Mouse (Mus musculus): ENCODE data around the gene Fez1. TPM values are rescaled to one million over a fixed set of nuclear protein-coding genes. Genes with fewer than 3 reads are reported as not detected.

The Fez1 gene
- polyA plus RNA-seq, 1 experiment from 2014 or later = 551 TPM

DNA sequence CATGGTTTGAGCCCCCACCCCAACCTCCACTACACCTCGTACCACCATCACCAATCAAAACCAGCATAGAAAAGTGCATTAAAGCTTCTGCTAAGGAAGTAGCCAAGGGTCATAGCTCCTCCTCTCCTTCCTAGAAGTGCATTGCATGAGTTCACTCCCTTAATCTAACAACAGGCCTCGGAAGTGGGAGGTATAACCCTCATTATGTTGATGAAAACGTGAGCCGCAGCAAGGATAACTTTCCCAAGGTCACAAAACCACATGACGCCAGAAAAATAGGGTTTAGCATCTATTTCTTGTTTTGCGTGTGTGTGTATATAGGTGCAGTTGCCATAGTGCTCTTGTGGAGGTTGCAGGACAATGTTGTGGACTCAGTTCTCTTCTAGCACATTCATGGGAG lies 9.7 kb downstream of the Fez1 start:
- H3K4me3 ChIP-seq (replicated peaks; ENCODE audit: low read length) = no peak overlapping the region
- DNase-seq (ENCODE audit: low spot score) = no peak
- H3K4me2 ChIP-seq (replicated peaks) = no peak overlapping the region
- peaks cover 12% of the 10 kb centered on the region; the same call in 1 of the 2 replicates for H3K36me3 ChIP-seq (replicated peaks; ENCODE audit: control insufficient read depth, insufficient read depth)
- no peaks in the 10 kb centered on the region for H3K27me3 ChIP-seq (ENCODE audit: control insufficient read depth, insufficient read depth, low read length)
- ATAC-seq (ENCODE audit: low FRiP score) = no peak
- H3K9ac ChIP-seq = no peak overlapping the region
- 75% methylated on average over 6 of the region's 6 CpGs for WGBS
- peak overlapping the region; percentile 96; the same call in 1 of the 2 replicates for H3K27ac ChIP-seq
- H3K9me3 ChIP-seq (ENCODE audit: control insufficient read depth, low read length) = no peaks in the 10 kb centered on the region
- H3K4me1 ChIP-seq (replicated peaks; ENCODE audit: control insufficient read depth, insufficient read depth, low read length) = peaks cover 32% of the 10 kb centered on the region

GRCm38 (mm10) chr9:36832529-36832928 lies 10.9 kb downstream of the Fez1 start:
- Histone ChIP-seq H3K9me3 (ENCODE audit: control insufficient read depth, low read length) (no peaks in the 10 kb centered on the region), H3K4me2 (replicated peaks) (peak overlapping the region; percentile 87), H3K4me1 (replicated peaks; ENCODE audit: control insufficient read depth, insufficient read depth, low read length) (peaks cover 33% of the 10 kb centered on the region), H3K27ac (peak overlapping the region; percentile 96), H3K27me3 (ENCODE audit: control insufficient read depth, insufficient read depth, low read length) (no peaks in the 10 kb centered on the region), H3K36me3 (replicated peaks; ENCODE audit: control insufficient read depth, insufficient read depth) (peaks cover 13% of the 10 kb centered on the region; the same call in 1 of the 2 replicates), H3K4me3 (replicated peaks; ENCODE audit: low read length) (peak overlapping the region; percentile 67), H3K9ac (peak overlapping the region; percentile 88)
- whole genome bisulfite sequencing = under 1% methylated on average over 29 of the region's 32 CpGs
- DNase-seq (ENCODE audit: low spot score) (peak; percentile 94), ATAC-seq (ENCODE audit: low FRiP score) (peak; percentile 92)

GRCm38 (mm10) chr9:36833043-36833881 lies 11.6 kb downstream of the Fez1 start:
- Histone ChIP-seq H3K27ac (peak overlapping the region; percentile 96), H3K36me3 (replicated peaks; ENCODE audit: control insufficient read depth, insufficient read depth) (peaks cover 13% of the 10 kb centered on the region; the same call in 1 of the 2 replicates), H3K4me1 (replicated peaks; ENCODE audit: control insufficient read depth, insufficient read depth, low read length) (peaks cover 33% of the 10 kb centered on the region), H3K9ac (peak overlapping the region; percentile 88), H3K27me3 (ENCODE audit: control insufficient read depth, insufficient read depth, low read length) (no peaks in the 10 kb centered on the region), H3K4me2 (replicated peaks) (peak overlapping the region; percentile 87), H3K9me3 (ENCODE audit: control insufficient read depth, low read length) (no peaks in the 10 kb centered on the region), H3K4me3 (replicated peaks; ENCODE audit: low read length) (peak overlapping the region; percentile 67)
- DNase-seq (ENCODE audit: low spot score) = peak; percentile 70
- peak; percentile 77 for ATAC-seq (ENCODE audit: low FRiP score)
- WGBS = 0% methylated on average over 31 of the region's 31 CpGs

DNA sequence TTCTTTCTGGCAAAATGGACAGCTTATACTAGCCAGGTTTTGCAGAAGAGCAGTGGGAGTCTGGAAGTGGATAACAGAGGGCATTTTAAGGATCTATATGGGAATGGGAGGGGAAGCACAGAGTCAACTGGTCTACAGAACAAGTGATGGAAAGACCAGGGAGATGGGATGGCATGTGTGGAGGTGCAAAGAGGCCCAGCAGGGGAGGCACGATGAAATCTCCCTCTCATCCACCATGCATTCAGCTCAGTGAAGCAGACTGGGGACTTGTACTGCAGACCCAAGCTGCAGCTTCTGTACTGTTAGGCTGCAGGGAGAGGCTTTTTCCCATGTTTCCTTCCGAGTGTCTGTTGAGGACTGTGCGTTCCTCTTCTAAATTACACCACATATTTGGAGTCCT lies 12.2 kb downstream of the Fez1 start:
- Histone ChIP-seq H3K27ac (peak overlapping the region; percentile 96), H3K36me3 (replicated peaks; ENCODE audit: control insufficient read depth, insufficient read depth) (peaks cover 13% of the 10 kb centered on the region; the same call in 1 of the 2 replicates), H3K9me3 (ENCODE audit: control insufficient read depth, low read length) (no peaks in the 10 kb centered on the region), H3K9ac (peak overlapping the region; percentile 88), H3K4me2 (replicated peaks) (peak overlapping the region; percentile 87), H3K27me3 (ENCODE audit: control insufficient read depth, insufficient read depth, low read length) (no peaks in the 10 kb centered on the region), H3K4me3 (replicated peaks; ENCODE audit: low read length) (peak overlapping the region; percentile 67), H3K4me1 (replicated peaks; ENCODE audit: control insufficient read depth, insufficient read depth, low read length) (peaks cover 33% of the 10 kb centered on the region)
- DNase-seq (ENCODE audit: low spot score) (peak; percentile 51), ATAC-seq (ENCODE audit: low FRiP score) (peak; percentile 7)
- WGBS = 7% methylated on average over 3 of the region's 3 CpGs

GRCm38 (mm10) chr9:36846346-36846745 lies 24.7 kb downstream of the Fez1 start:
- no peak for ATAC-seq (ENCODE audit: low FRiP score)
- no peak overlapping the region for H3K9ac ChIP-seq
- H3K9me3 ChIP-seq (ENCODE audit: control insufficient read depth, low read length) = no peaks in the 10 kb centered on the region
- no peaks in the 10 kb centered on the region for H3K27me3 ChIP-seq (ENCODE audit: control insufficient read depth, insufficient read depth, low read length)
- peaks cover 79% of the 10 kb centered on the region for H3K36me3 ChIP-seq (replicated peaks; ENCODE audit: control insufficient read depth, insufficient read depth)
- no peak overlapping the region for H3K27ac ChIP-seq
- DNase-seq (ENCODE audit: low spot score) = no peak
- WGBS = 61% methylated on average over 4 of the region's 4 CpGs
- H3K4me1 ChIP-seq (replicated peaks; ENCODE audit: control insufficient read depth, insufficient read depth, low read length) = no peaks in the 10 kb centered on the region
- no peak overlapping the region for H3K4me3 ChIP-seq (replicated peaks; ENCODE audit: low read length)
- H3K4me2 ChIP-seq (replicated peaks) = no peak overlapping the region

DNA sequence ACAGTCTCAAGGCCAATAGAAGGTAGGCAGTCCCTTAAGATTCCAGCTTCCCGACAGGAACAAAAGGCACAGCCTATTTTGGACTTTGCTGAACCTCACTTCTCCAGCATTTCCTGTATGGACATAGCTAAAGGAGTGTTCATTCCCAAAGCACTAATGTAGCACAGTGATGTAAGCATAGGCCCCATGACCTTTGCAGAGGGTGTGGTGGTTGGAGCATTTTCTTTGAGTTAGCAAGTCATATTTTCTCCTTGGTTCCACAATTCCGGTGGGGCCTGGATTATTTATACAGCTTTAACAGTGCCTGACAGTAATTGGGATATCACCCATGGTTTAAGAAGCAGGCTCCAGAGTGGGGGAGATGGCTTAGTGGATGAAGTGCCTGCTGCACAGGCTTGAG lies 27.0 kb downstream of the Fez1 start:
- DNase-seq (ENCODE audit: low spot score) = no peak
- H3K36me3 ChIP-seq (replicated peaks; ENCODE audit: control insufficient read depth, insufficient read depth) = peaks cover 92% of the 10 kb centered on the region
- H3K4me2 ChIP-seq (replicated peaks) = no peak overlapping the region

GRCm38 (mm10) chr9:36850091-36850490 lies 28.4 kb downstream of the Fez1 start:
- 67% methylated on average over 1 of the region's 1 CpGs for WGBS
- no peak overlapping the region for H3K9ac ChIP-seq
- H3K36me3 ChIP-seq (replicated peaks; ENCODE audit: control insufficient read depth, insufficient read depth) = peaks cover 87% of the 10 kb centered on the region
- no peaks in the 10 kb centered on the region for H3K4me1 ChIP-seq (replicated peaks; ENCODE audit: control insufficient read depth, insufficient read depth, low read length)
- H3K27me3 ChIP-seq (ENCODE audit: control insufficient read depth, insufficient read depth, low read length) = no peaks in the 10 kb centered on the region
- DNase-seq (ENCODE audit: low spot score) = no peak
- no peak for ATAC-seq (ENCODE audit: low FRiP score)
- H3K4me2 ChIP-seq (replicated peaks) = no peak overlapping the region
- no peak overlapping the region for H3K27ac ChIP-seq
- no peaks in the 10 kb centered on the region for H3K9me3 ChIP-seq (ENCODE audit: control insufficient read depth, low read length)
- H3K4me3 ChIP-seq (replicated peaks; ENCODE audit: low read length) = no peak overlapping the region

More for the DNA sequence above, 27.0 kb downstream of the Fez1 start:
- Histone ChIP-seq H3K9me3 (ENCODE audit: control insufficient read depth, low read length) (no peaks in the 10 kb centered on the region), H3K4me3 (replicated peaks; ENCODE audit: low read length) (no peak overlapping the region), H3K27me3 (ENCODE audit: control insufficient read depth, insufficient read depth, low read length) (no peaks in the 10 kb centered on the region), H3K27ac (no peak overlapping the region), H3K4me1 (replicated peaks; ENCODE audit: control insufficient read depth, insufficient read depth, low read length) (no peaks in the 10 kb centered on the region), H3K9ac (no peak overlapping the region)
- 86% methylated on average over 2 of the region's 2 CpGs for WGBS
- no peak for ATAC-seq (ENCODE audit: low FRiP score)

DNA sequence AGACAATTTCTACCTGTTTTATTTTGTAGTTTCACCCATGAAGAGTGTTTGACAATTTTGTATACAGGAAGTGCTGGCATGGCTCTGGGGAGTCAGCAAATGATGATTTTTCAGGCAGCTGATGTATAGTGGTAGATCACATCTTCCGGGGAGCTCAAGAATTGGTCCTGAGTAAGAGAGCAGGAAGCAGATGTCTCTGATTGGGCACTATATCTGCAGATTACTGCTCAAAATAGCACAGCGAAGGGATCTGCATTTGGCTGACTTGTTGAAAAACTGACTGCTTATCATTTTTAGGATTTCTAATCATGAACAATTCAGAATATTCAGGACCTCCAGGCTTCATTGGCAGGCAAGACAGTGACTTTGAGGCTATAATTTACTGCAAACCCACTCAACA lies 30.5 kb downstream of the Fez1 start:
- WGBS = 91% methylated on average over 2 of the region's 2 CpGs
- Histone ChIP-seq H3K9me3 (ENCODE audit: control insufficient read depth, low read length) (no peaks in the 10 kb centered on the region), H3K4me3 (replicated peaks; ENCODE audit: low read length) (no peak overlapping the region), H3K27ac (no peak overlapping the region), H3K9ac (no peak overlapping the region), H3K4me2 (replicated peaks) (no peak overlapping the region), H3K36me3 (replicated peaks; ENCODE audit: control insufficient read depth, insufficient read depth) (peaks cover 87% of the 10 kb centered on the region), H3K4me1 (replicated peaks; ENCODE audit: control insufficient read depth, insufficient read depth, low read length) (no peaks in the 10 kb centered on the region), H3K27me3 (ENCODE audit: control insufficient read depth, insufficient read depth, low read length) (no peaks in the 10 kb centered on the region)
- no peak for ATAC-seq (ENCODE audit: low FRiP score)
- DNase-seq (ENCODE audit: low spot score) = no peak

DNA sequence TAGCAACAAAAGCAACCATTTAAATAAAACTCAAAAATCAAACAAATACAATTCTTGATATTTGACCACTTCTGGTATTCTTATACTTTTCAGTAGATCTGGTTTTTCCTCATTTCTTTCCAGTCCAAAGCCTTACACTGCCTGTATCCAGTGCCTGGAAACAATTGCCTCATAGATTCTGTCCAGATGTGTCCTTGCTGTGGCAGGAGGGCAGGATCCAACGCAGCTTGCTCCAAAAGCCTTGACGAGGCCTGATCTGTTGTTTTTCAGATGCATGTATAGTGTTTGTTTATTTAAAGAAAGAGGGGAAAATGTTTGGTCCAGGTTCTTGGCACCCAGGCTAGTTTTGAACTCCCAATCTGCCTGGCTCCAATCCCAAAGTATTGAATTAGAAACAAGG lies 34.7 kb downstream of the Fez1 start:
- H3K36me3 ChIP-seq (replicated peaks; ENCODE audit: control insufficient read depth, insufficient read depth) = peaks cover 78% of the 10 kb centered on the region

More for the DNA sequence above, 34.7 kb downstream of the Fez1 start:
- ATAC-seq (ENCODE audit: low FRiP score) = no peak
- 76% methylated on average over 2 of the region's 2 CpGs for WGBS
- H3K4me1 ChIP-seq (replicated peaks; ENCODE audit: control insufficient read depth, insufficient read depth, low read length) = peaks cover 8% of the 10 kb centered on the region; the same call in 1 of the 2 replicates
- no peaks in the 10 kb centered on the region for H3K27me3 ChIP-seq (ENCODE audit: control insufficient read depth, insufficient read depth, low read length)
- no peak for DNase-seq (ENCODE audit: low spot score)
- no peak overlapping the region for H3K27ac ChIP-seq
- H3K9me3 ChIP-seq (ENCODE audit: control insufficient read depth, low read length) = no peaks in the 10 kb centered on the region
- no peak overlapping the region for H3K4me2 ChIP-seq (replicated peaks)
- no peak overlapping the region for H3K9ac ChIP-seq
- H3K4me3 ChIP-seq (replicated peaks; ENCODE audit: low read length) = no peak overlapping the region

All from hindbrain, embryonic 14.5 days (tissue).